Mouse (Mus musculus) cerebellum, adult (tissue): ENCODE results near the gene Npas2.

Experiments used
- ATAC-seq: cut with Nextera tagmentation; 2 replicates; pipeline ENCODE4 v1.9.2; 2017; ENCODE audit warnings: mild to moderate bottlenecking, moderate library complexity, mixed read lengths; ENCODE audit not compliant: insufficient number of reproducible peaks, low FRiP score, low TSS enrichment

The Npas2 gene

DNA sequence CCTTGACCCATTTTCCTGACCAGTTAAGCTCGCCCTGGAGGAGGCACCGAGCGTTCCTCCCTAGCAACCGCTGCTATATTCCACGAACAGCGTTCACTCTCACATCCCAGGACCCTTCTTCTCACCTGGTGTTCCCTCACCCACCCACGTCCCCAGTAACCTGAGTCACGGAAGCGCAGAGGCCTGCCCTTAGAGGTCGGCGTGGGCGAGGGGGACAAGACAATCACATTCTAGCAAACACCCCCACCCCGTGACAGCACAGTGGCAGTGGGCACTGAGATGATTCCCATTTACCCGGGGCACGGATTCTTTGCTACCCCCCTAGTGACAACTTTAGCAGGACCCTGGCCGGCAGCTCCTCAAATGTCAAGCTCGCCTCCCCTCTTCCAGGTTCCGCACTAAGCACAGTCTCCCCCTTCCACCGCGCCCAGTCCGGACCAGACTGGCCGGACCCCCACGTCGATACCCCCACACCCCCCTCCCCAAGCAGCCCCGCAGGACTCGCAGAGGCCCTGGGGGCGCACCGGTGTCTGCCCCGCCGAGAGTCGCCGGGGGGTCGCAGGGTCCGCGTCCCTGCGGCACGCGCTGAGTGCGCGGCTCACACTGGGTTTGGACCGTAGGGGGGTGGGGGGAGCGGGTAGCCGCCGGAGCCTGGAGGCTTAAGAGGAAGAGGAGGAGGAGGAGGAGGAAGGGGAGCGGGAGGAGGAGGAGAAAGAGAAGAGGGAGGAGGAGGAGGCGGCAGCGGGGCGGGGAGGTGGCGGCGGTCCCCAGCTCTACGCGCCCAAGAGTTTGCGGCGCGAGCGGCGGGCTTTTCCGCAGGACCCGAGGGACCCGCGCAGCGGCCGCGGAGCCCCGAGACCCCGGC is at the start of gene Npas2:
TSS of gene Npas2 (plus strand) at position 735 of the 865 bp plus-strand sequence.
- no peak for ATAC-seq

DNA sequence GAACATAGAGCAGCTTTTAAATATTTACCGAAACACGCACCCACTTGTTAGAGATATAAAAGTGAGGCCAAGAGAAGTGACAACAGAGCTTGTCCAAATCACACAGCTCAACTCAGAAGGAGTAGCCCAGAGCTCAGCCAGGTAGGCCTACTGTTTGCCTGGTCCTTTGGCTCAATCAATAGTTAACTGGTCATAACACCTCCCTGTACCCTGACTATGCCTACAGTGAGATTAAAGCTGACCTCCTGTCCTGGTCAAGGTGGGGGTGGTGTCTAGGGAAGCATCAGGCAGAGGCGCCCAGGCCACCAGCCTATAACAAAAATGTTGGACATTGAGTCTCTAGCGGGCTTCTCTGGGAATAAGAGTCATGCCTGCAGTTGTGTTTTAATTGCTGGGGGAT is 36.8 kb upstream of the Npas2 start:
- no peak for ATAC-seq

- ATAC-seq: no peak
Observed at GRCm38 (mm10) chr1:39160167-39160566, 33.4 kb upstream of the Npas2 start.

- no peak for ATAC-seq
Observed at GRCm38 (mm10) chr1:39163077-39163476, 30.5 kb upstream of the Npas2 start.

- no peak for ATAC-seq
Observed at GRCm38 (mm10) chr1:39176690-39177089, 16.8 kb upstream of the Npas2 start.

- no peak for ATAC-seq
Observed at GRCm38 (mm10) chr1:39177211-39177610, 16.3 kb upstream of the Npas2 start.

- no peak for ATAC-seq
Observed at GRCm38 (mm10) chr1:39179806-39180205, 13.7 kb upstream of the Npas2 start.

DNA sequence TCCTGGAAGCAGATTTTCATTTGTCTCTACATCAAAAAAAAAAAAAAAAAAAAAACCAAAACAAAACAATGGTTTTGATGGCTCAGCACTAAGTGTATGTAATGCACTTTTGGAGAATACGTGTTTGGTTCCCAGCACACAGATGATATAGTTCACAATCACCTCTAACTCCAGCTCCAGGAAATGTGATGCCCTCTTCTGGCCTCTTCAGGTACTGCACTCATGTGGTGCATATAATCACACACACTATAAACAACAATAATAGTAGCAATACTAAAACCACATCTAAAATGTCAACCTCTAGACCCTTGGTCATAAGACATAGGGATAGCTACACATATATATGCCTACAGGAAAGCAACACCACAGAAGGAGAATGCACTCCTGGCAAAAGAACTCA is 13.0 kb upstream of the Npas2 start:
- ATAC-seq: no peak

DNA sequence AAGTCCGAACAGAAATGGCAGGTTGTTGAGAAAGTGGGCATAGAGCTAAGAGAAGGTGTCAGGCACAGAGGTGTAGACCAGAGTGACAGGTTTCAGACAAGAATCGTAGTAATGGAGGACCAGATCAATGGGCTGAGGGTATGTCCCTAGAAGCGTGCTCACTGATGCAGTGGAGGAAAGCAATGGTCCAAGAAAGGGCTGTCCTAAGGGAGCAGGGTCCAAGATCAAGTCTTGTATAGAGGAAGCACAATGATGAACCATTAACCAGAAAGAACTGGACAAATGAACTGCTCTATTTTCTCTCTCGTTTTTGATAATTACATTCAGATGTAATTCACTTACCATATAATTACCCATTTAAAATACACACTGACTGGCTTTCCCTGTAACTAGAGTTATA is 11.6 kb upstream of the Npas2 start:
- no peak for ATAC-seq

GRCm38 (mm10) chr1:39185833-39186232 is 7.7 kb upstream of the Npas2 start:
- ATAC-seq: no peak

DNA sequence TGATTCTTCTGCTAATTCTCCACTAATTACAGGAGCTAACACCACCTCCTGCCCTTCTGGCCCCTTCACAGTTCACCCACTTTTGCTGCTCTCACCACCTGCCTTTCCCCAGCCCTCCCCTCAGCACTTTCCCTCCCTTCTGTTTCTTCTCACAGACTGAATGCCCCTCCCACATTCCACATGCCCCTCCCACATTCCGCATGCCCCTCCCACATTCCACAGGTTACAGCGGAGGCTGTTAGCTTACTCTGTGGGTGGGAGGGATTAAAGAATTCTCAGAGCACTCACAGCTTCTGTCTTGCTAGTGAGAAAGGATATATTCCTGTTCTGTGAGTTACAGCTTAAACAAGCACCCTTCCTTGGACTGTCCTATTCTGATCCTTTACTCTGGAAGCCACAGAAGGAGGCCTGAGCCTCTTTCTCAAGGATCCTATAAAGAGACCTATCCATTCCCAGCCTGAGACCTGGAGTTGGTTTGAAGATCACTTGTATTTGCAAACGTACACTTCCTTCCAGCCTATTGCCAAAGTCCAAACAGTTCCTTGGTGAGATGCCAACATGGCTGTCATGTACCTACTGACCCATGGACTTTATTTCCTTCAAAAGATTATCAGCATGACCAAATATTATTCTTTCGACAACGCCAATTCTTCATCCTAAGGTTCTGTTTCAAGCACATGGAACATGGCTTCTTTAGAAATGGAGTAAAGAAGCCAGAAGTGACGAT is 6.7 kb upstream of the Npas2 start:
- ATAC-seq: no peak

- ATAC-seq: no peak
Observed at GRCm38 (mm10) chr1:39191122-39191521, 2.4 kb upstream of the Npas2 start.

- peak; percentile 46; the same call in 1 of the 2 replicates for ATAC-seq
Observed at GRCm38 (mm10) chr1:39192460-39192996, 1.0 kb upstream of the Npas2 start.

GRCm38 (mm10) chr1:39193862-39194675 is 538 bp downstream of the Npas2 start:
- ATAC-seq: peak; percentile 56

DNA sequence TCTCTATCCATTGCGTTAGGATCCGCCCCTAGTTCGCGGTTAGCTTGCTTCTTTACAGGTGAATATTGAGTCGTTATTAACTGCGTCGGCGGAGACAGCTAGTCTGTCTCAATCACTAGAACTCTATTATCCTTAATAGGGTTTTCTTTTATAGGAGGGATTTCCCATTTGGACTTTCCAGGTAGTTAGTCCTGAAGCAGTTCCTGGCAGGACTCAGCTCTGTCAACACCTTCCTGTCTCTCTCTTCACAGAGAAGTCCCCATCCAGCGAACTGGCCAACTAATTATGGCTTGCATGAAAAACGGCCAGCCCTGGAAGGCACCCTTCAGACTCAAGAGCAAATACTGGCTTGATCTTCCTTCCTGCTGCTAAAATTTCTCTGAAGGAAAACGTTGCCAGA is 1.4 kb downstream of the Npas2 start:
- ATAC-seq: no peak

DNA sequence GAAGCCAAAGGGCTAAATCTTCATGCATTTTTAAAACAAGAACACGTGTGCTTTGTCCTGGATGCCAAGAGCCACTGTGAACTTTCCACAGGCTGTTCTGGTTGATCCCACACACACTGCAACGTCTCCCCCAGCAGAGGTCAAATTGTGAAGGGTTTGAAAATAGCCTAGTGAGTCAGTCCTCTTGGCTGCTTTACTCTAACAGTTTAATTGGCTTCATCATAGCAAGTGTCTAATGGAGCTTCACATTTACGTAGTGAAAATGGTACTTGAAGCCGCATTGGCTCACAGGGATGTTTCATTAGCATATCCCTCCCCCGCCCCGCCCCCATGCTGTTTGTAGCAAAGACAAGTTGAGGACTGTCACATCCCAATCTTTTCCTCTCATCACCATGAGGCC is 2.6 kb downstream of the Npas2 start:
- no peak for ATAC-seq

DNA sequence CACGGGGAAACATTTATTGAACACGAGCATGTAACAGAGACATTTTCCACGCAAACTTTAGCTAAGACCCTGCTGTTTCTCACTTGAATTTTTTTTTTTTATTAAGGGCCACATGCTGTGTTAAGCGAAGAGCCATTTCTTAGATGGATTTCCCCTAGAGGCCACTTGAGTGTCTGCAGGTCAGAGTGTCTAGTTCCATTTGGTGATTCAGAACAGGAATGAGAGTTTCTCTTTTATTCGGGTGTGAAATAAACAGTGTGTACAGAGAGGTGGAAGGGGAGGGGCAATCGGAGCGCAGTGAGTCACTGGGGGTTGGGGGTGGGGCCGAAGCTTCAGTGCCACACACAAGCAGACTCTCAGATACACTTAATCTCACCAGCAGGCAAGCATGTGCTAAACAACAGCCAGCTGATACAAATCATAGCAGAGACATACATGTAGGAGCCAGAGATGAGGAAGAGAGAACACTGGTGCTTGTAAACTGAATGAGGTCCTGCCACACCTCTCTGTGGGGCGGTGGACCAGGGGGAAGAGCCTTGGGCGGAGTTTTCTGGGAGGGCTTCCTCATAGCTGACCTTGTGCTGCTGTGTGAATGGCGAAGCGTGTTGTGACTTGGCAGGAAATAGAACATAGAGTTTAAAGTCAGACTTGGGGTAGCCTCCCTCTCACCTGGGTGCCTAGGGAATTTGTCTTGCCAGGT is 3.3 kb downstream of the Npas2 start:
- no peak for ATAC-seq

GRCm38 (mm10) chr1:39205021-39205420 is 11.5 kb downstream of the Npas2 start:
- ATAC-seq: no peak

DNA sequence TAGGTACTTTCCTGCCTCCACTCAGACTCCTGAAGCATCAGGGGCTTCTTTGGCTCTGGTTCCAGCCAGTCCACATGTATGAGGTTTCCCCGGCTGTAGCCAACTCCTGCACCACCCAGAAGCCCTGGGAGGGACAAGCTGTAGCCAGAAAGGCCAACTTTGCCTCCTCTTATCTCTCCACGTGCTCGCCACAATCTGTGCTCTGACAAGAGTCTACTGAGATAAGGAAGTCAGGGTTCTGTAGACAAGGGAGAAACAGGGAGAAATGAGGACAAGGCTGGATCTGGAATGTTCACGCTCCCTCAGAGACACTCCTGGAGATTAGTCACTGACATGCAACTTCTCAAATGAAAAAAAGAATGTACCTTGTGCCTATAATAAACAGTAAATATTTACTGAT is 12.2 kb downstream of the Npas2 start:
- ATAC-seq: no peak

DNA sequence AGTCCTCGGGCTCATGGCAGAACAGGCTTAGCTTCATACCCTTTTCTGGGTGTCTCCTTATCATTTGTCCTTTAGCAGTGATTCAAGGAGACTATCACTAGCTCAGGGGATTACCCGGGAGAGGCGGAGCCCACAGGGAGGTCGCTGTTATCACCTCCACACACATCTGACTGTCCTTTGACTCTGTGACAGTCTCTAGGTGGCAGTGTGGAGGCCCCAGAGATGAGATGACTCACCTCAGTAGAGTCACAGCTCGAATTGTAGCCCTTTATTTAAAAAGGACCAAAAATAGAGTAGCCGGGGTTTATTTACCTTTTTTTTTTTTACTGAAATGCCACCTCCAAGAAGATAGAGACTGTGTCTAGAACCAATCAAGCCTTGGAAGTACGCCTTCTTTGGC is 13.4 kb downstream of the Npas2 start:
- no peak for ATAC-seq
